Mouse (Mus musculus) lung, postnatal 14 days (tissue): ENCODE data around the gene Pomc.
"Not testable (repeated sequence)": the region's sequence is repeated elsewhere in the genome, so short reads cannot be mapped to it uniquely, and the experiment has no call there.

Experiments used
- DNase-seq: peaks from one replicate; pipeline ENCODE4 v3.0.0; 2021

The Pomc gene

DNA sequence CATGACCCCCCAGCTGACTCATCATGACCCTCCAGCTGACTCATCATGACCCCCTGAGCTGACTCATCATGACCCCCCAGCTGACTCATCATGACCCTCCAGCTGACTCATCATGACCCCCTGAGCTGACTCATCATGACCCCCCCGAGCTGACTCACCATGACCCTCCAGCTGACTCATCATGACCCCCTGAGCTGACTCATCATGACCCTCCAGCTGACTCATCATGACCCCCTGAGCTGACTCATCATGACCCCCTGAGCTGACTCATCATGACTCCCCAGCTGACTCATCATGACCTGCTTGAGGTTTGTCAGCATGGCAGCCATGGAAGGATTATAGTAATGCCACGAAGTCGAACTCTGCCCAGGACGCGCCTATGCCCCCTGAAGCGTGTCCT lies 18.4 kb downstream of the Pomc start:
- DNase-seq: not testable (repeated sequence)

DNA sequence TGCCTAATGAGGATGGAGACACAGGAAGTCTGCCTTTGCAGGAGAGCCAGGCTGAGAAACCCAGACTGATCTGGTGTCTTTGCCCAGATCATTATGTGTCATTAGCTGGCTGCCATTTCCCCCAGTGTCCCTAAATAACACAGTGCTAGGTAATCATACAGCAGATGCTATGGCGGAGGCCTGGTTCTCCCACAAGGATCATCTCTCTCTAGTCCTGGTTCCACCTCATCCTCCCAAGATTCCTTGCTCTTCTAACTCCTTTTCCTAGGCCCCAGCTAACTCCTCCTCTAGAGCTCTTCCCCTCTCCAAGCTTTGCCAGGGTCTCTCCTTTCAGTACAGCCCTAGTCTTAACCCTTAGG lies 26.2 kb downstream of the Pomc start:
- no peak for DNase-seq

DNA sequence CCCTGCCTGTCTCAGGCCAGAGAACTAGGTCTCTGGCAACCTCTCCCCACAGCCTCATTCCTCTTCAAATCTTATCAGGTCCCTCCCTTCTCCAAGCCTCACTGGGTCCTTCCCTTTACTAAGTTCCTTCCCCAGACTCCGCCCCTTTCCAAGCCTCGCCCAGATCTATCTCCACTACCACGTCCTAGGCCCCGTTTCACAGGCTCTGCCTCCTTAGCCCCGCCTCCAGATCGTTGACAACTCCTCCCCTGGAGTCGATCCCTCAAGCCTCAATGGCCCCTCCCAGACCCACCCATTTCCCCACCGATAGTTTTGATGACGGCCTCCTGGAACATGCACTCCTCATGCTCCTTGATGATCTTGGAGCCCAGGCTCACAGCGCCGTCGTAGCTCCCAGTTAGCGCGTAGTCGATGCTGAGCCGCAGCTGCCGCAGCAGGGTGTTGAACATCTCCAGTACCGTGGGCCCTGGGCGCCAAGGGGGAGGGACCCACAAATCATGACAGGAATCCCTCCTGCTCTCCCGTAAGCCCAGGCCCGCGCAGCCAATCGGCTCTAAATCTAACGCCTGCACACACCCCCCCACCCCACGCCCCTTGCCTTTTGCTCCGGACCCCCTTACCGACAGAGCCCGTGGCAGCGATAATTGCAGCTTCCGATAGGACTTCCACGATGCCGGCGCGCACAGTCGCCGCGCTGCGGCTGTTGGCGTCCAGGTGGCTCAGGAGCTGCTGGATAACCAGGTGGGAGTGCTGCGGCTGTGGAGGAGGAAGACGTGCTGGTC lies 26.8 kb downstream of the Pomc start:
- peak; percentile 88 for DNase-seq

DNA sequence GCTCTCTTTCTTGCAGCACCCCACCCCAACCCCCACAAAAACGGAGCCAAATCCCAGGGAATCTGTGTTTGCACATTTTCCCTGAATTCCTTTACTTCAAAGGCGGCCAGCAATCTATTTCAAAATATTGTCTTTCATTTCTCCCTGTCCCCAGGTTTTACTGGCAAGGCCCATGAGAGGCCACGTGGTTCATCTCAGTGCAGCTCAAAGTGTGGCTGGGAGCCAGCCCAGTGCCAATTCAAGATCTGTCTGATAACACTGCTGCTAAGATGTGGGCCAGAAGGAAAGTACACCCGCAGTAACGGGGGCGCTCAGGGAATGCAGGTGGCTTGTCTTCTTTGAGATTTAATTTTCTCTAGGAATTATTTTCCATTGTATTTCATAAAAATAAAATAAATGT lies 27.5 kb downstream of the Pomc start:
- DNase-seq: peak; percentile 69

DNA sequence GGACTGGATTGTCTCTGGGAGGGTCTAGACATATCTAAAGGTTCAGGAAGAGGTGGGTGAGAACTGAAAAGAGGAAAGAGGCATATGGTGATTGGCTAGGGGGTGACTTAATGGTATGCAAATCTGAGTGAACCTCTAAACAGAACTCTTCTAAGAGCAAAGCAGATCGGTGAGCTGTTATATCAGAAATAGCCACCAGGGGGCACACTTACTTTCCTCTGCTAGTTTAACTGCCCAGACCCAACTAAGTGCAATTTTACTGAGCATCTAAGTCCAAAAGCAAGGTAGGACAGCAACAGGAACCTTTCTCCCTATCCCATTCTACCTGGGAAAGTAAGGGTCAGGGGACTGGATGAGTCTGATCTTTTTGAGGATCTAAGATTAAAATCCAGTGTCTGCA lies 29.0 kb downstream of the Pomc start:
- DNase-seq: peak; percentile 89

DNA sequence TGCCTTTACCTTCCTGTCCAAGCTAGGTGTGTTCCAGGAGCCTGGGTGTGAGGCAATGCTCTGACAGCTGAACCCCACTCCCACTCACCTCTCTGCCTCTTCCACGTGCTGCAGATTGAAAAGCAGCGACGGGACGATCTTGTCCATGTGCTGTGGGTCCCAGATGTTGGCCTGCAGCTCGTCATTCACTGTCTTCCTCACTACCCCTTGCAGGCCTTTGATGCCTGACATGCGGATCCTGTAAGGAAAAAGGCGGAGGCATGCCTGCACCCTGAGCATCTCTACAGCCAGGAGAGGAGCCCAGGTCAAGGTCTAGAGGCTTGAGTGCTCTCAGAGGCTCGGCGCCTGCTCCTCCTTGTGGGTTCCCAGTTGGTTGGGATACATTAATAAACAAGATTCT lies 29.7 kb downstream of the Pomc start:
- DNase-seq: no peak

DNA sequence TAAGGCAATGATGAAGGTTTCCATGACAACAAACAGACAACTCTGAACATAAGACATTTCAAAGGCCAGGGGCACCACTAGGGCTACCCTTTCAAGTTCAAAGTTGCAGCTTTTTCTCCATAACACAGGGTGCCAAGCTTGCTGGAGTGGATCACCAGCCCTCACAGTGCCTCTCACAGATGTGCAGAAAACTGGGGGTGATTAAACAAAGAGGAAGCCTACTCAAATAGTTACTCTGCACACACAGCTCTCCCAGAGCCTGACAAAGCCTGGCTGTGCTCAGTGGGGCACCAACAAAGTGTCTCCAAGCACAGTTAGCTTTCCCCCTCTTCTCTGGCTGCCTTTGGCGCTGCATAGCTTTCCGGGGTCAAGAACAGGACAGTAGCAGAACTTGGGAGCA lies 35.2 kb downstream of the Pomc start:
- DNase-seq: no peak

DNA sequence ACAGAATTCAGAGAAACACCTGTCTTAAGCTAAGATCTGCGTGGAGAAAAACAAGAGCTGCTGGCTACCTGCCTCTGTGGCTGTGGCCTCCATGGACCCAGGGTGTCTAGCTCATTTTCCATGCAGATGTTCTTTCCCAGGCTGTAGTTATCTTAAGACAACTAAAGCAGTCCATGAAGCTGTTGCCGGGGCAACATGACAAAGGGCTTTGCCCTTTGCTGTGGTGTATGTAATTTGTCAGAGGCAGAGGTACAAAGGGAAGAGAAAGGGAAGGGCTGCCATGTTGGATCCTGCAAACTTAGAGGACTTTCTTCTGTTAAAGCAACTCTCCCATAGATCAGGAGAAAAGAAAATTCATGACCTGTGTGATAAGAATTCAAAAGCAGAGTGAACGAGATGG lies 36.3 kb downstream of the Pomc start:
- no peak for DNase-seq

DNA sequence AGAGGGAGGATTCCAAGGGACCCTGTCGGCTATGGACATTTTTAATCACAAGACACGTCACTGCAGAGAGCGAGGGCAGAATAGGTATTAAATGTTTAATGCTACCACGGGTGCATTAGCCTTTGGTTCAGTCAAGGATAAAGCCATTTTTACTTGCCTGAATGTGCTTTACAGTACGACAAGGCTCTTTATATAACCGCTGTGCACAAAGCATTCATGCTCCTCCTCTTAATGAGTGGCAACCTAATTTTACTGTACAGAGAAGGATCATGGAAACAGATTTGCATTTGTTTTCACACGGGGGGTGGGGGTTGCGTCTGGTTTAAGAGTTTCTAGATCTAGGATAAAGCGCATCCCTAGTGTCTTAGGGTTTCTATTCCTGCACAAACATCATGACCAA lies 42.0 kb downstream of the Pomc start:
- DNase-seq: no peak

DNA sequence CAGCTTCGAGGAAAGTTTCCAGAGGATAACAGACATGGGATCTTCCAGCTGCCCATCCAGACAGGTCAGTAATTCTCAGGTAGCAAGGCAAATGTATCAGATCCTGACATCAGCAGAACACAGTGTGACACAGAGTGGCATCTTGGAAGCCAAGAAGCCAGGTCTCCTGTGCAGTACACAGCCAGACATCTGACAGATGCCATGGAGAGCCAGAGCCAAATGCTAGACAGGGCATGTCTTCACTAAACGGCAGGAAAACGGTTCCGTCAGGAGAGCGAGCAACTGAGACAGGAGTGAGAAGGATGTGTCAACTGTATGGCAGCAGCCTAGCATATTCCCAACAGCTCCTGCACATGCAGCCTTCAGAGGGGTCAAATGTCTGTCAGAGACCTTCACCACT lies 45.7 kb downstream of the Pomc start:
- no peak for DNase-seq

DNA sequence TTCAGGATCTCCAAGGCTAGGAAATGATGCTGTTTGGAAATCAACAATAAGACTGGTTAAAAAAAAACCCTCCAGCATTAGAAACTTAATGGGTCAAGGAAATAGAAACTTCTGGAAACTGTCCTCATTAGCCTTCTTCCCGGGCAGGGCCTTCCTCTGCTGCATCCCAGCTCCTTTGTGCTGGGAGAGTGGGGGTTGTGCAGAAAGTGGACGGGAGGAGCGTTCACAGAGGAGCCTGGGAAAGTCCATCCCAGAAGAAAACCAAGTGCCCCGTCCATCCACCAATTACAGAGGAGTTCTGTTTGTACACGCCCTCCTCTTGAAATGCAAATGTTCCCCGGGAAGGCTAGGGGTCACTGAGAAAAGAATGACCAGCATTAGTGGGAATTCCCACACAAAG lies 49.9 kb downstream of the Pomc start:
- DNase-seq: peak; percentile 29

DNA sequence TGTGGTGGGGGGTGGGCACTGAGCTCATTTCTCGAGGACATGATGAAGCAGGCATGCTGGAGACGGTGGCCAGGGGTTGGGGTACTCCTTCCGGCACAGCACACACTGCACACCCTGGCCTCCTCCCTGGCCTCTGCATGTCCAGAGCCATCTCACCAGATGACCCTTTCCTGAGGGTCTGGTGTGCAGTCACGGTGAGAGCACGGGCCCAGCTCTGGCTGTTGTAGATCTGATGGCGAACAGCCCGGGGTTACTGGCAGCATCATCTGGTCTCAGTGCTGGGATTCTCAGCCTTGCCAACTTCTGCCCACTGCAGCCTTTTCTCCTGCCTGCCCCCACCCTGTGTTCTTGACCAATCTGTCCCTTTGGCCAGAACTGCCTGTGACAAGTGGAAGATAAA lies 51.3 kb downstream of the Pomc start:
- DNase-seq: peak; percentile 23

DNA sequence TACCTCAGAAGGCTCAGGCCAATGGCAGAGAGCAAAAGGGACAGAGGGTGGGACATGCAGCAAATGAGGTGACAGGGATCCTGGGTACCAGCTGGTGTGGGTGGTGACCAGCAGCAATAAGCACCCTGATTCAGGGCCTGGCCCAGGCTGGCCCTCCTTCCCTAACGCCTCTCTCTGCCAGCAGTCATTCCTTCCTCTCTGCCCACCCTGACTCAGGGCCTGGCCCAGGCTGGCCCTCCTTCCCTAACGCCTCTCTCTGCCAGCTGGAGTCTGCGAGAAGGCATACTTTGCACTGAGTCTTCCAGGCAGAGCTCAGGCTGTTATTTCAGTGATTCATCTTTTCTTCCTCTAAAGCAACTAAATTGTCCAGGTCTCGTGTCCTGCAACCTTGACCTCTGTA lies 52.4 kb downstream of the Pomc start:
- DNase-seq: peak; percentile 70

DNA sequence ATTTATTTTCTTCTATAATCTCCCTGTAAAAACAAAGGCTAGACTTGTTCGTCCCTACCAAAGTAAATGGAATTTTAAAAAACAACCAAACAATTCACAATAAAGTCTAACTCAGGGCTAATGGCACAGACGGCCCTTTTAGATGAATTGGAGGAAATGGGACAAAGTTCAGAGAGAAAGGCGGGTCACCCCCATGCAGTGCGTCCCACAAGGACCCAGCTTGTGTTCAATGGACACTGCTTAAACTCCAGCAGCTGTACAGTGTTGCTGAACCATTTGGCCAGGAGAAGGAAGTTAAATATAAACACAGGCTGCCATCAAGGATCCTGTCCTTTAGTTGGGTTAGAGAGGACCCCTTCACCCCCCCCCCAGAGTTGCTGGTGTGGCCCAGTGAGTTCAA lies 53.0 kb downstream of the Pomc start:
- no peak for DNase-seq

DNA sequence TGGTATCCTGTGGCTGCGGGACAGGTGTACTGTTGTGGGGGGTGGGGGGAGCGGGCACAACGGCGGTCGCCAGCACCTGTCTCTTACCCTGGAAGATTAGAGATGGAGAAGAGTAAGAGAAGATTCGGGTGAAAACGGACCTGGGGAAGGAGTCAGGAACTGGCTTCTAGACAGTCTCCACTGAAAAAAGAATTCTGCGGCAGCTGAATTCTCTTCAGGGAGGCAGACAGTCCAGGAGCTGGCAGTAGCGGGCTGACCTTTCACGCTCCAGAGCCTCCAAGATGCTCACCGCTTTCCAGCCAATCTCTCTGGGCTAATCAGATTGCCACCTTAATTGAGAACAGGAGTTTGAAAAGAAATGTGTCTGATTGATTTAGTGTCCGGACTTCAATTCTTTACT lies 54.0 kb downstream of the Pomc start:
- no peak for DNase-seq
